Mouse (Mus musculus): ENCODE results near the gene Plppr3. TPM values are rescaled to one million over a fixed set of nuclear protein-coding genes. Genes with fewer than 3 reads are reported as not detected.
A peak's percentile ranks its signal among the peaks of the same experiment; 100 is the strongest.

The Plppr3 gene
- polyA plus RNA-seq, 1 experiment from 2014 or later, result 9.4 TPM

DNA sequence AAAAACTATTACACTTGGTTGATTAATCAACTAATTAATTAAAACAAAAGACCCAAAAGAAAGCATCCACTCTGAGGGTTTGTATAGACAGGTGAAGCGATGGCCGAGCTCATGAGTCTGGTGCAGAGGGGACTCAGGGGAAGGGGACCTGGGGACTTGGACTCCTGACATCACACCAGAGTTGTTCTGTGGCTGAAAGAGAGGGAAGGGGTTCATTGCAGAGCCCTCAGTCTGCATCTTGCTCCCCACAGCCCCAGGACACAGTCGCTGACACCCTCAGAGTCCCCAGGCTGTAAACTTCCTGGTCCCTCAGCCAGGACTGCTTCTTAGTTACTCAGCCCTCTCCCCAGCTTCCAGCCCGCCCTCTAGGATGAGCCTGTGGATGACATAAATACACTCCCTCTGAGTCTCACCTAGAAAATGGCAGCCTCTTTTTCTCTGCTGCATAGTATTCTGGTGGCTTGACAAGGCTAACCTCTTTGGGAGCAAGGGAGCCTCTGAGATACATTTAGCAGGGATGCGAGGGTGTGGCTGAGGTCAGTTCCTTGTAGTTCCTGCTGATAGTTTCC is 43.2 kb upstream of the Plppr3 start:
- Histone ChIP-seq H3K4me3 (ENCODE audit: control insufficient read depth in 1 of 2, insufficient read depth in 1 of 2, low read depth in 1 of 2, low read length in 2 of 2) (peak overlapping the region in 1 of 2 experiments; percentile 77; a peak in 2 of 4 replicates), H3K36me3 (ENCODE audit: control insufficient read depth, insufficient read depth, low read length) (0 out of 2 replicates have a peak, but pooled peaks cover under 1% of the 10 kb centered on the region), H3K9me3 (ENCODE audit: control insufficient read depth, low read length) (no peaks in the 10 kb centered on the region), H3K4me2 (ENCODE audit: low read length) (peak overlapping the region; percentile 87), H3K4me1 (ENCODE audit: control insufficient read depth in 2 of 2, insufficient read depth in 2 of 2, low read length in 2 of 2) (peaks cover 13 to 38% of the 10 kb centered on the region in 2 experiments), H3K9ac (ENCODE audit: low read length) (peak overlapping the region; percentile 98), H3K27me3 (ENCODE audit: control insufficient read depth, insufficient read depth, low read length) (peaks cover 54% of the 10 kb centered on the region), H3K27ac (replicated peaks in 1 of 2; ENCODE audit: control insufficient read depth in 1 of 2, insufficient read depth in 1 of 2, low read depth in 2 of 2, low read length in 2 of 2) (no peak overlapping the region)
- no peak for ATAC-seq (ENCODE audit: insufficient number of reproducible peaks, insufficient read depth, low FRiP score, low read depth)
- WGBS, result 63% methylated on average over 5 of the region's 5 CpGs

DNA sequence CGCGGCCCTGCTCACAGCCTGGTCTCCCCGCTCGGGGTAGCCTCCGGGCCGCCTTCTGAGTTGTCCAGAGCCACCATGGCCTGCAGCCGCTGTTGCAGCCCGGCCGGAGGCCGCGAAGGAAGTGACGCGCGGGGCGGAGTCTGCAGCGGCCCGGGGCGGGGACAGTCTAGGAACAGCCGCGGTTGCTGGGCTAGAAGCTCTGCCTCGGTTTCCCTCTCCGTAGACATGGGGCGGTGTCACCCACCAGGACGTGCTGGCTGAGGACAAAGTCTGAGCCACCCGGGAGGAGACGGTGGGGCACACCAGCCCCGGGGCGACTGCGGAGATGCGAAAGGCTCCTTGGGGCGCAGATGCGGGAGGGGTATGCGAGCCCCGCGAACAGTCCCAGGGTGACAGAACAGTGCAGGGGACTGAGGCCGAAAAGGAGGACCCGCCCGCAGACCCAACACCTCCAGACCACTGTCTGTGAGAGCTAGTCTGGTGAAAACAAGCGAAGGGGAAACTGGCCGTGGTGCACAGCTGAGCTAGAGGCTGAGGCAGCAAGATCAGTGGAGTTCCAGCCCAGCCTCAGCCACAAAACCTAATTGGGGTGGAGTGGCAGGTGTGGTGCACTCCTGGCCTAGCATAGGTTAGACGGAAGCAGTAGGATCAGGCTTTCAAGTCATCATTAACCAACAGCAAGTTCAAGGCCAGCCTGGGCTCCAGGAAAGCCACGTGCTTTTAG is 42.5 kb upstream of the Plppr3 start, which contains the start of gene Kiss1r:
Kiss1r (plus strand) TSS at position 164 of the 724 bp plus-strand sequence.
- Histone ChIP-seq H3K27ac (replicated peaks in 1 of 2; ENCODE audit: control insufficient read depth in 1 of 2, insufficient read depth in 1 of 2, low read depth in 2 of 2, low read length in 2 of 2) (peak within 1 kb of the TSS in 1 of 2 experiments; percentile 69; a peak in 3 of 4 replicates), H3K9me3 (ENCODE audit: control insufficient read depth, low read length) (no peaks in the 10 kb centered on the region), H3K36me3 (ENCODE audit: control insufficient read depth, insufficient read depth, low read length) (peaks cover 6% of the 10 kb centered on the region; the same call in 1 of the 2 replicates), H3K4me3 (ENCODE audit: control insufficient read depth in 1 of 2, insufficient read depth in 1 of 2, low read depth in 1 of 2, low read length in 2 of 2) (peak within 1 kb of the TSS; percentile 58 to 77), H3K27me3 (ENCODE audit: control insufficient read depth, insufficient read depth, low read length) (peaks cover 47% of the 10 kb centered on the region), H3K4me1 (ENCODE audit: control insufficient read depth in 2 of 2, insufficient read depth in 2 of 2, low read length in 2 of 2) (peaks cover 13 to 38% of the 10 kb centered on the region in 2 experiments), H3K9ac (ENCODE audit: low read length) (peak within 1 kb of the TSS; percentile 98), H3K4me2 (ENCODE audit: low read length) (peak within 1 kb of the TSS; percentile 87)
- peak; percentile 71 for ATAC-seq (ENCODE audit: insufficient number of reproducible peaks, insufficient read depth, low FRiP score, low read depth)
- 2% methylated on average over 42 of the region's 42 CpGs for WGBS

DNA sequence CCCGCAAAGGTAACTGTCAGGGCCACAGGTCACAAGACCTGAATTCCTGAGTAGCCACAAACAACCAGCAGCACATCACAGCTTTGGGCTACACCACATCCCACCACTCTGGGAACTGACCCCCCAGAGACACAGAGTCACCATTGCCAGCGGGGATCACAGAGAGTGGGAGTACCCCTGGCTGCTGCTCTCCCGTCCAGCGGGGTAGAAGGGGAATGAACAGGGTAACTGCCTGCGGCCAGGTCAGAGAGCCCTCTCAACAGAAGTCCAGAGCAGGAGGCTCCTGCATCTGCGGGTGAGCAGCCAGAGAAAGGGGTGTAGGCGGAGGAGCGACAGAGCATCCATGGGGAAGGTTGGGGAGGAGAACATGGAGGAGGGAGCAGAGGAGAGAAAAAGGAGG is 41.6 kb upstream of the Plppr3 start:
- Histone ChIP-seq H3K9ac (ENCODE audit: low read length) (peak overlapping the region; percentile 98), H3K4me1 (ENCODE audit: control insufficient read depth in 2 of 2, insufficient read depth in 2 of 2, low read length in 2 of 2) (peaks cover 13 to 33% of the 10 kb centered on the region in 2 experiments), H3K27me3 (ENCODE audit: control insufficient read depth, insufficient read depth, low read length) (peaks cover 38% of the 10 kb centered on the region), H3K4me3 (ENCODE audit: control insufficient read depth in 1 of 2, insufficient read depth in 1 of 2, low read depth in 1 of 2, low read length in 2 of 2) (peak overlapping the region; percentile 58 to 77), H3K36me3 (ENCODE audit: control insufficient read depth, insufficient read depth, low read length) (peaks cover 13% of the 10 kb centered on the region), H3K27ac (replicated peaks in 1 of 2; ENCODE audit: control insufficient read depth in 1 of 2, insufficient read depth in 1 of 2, low read depth in 2 of 2, low read length in 2 of 2) (peak overlapping the region in 1 of 2 experiments; percentile 69; a peak in 1 of 4 replicates), H3K9me3 (ENCODE audit: control insufficient read depth, low read length) (no peaks in the 10 kb centered on the region), H3K4me2 (ENCODE audit: low read length) (peak overlapping the region; percentile 87)
- ATAC-seq (ENCODE audit: insufficient number of reproducible peaks, insufficient read depth, low FRiP score, low read depth), result no peak
- WGBS, result 14% methylated on average over 8 of the region's 8 CpGs

DNA sequence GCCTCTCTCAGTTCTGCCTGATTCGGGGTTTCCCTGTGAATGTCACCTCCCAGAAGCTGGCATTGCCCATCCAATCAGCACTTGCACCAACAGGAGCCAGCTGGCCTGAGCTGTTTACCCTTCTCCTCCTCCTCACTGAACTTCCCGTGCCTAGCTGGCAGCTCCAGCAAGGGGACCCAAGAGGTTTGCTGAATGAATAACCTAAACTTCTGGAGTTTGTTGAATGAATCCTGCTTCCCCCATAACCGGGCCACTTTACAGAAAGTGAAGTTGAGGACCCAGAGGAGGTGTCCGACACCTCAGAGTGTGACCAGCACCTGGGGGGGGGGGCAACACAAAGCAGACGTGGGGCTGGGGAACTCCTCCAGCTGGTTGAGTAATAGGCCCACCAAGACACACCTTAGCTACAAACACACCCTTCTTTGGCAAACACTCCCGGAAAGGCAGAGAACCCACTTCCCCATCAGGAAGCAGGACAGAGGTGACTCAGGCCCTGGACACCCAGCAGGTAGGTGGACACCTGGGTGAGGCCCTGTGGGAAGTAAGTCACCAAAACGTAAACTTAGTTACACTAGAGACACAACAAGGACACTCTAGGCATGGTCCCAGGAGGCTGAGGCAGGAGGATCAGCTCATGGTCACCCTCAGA is 40.6 kb upstream of the Plppr3 start:
- H3K36me3 ChIP-seq (ENCODE audit: control insufficient read depth, insufficient read depth, low read length), result peaks cover 23% of the 10 kb centered on the region
- no peak overlapping the region for H3K4me3 ChIP-seq (ENCODE audit: control insufficient read depth in 1 of 2, insufficient read depth in 1 of 2, low read depth in 1 of 2, low read length in 2 of 2)
- peak overlapping the region; percentile 21; the same call in 1 of the 2 replicates for H3K9ac ChIP-seq (ENCODE audit: low read length)
- peaks cover 28% of the 10 kb centered on the region for H3K27me3 ChIP-seq (ENCODE audit: control insufficient read depth, insufficient read depth, low read length)
- no peak overlapping the region for H3K4me2 ChIP-seq (ENCODE audit: low read length)
- H3K27ac ChIP-seq (replicated peaks in 1 of 2; ENCODE audit: control insufficient read depth in 1 of 2, insufficient read depth in 1 of 2, low read depth in 2 of 2, low read length in 2 of 2), result no peak overlapping the region
- H3K9me3 ChIP-seq (ENCODE audit: control insufficient read depth, low read length), result no peaks in the 10 kb centered on the region
- peaks cover 13 to 26% of the 10 kb centered on the region in 2 experiments for H3K4me1 ChIP-seq (ENCODE audit: control insufficient read depth in 2 of 2, insufficient read depth in 2 of 2, low read length in 2 of 2)
- WGBS, result 74% methylated on average over 7 of the region's 7 CpGs
- ATAC-seq (ENCODE audit: insufficient number of reproducible peaks, insufficient read depth, low FRiP score, low read depth), result no peak

DNA sequence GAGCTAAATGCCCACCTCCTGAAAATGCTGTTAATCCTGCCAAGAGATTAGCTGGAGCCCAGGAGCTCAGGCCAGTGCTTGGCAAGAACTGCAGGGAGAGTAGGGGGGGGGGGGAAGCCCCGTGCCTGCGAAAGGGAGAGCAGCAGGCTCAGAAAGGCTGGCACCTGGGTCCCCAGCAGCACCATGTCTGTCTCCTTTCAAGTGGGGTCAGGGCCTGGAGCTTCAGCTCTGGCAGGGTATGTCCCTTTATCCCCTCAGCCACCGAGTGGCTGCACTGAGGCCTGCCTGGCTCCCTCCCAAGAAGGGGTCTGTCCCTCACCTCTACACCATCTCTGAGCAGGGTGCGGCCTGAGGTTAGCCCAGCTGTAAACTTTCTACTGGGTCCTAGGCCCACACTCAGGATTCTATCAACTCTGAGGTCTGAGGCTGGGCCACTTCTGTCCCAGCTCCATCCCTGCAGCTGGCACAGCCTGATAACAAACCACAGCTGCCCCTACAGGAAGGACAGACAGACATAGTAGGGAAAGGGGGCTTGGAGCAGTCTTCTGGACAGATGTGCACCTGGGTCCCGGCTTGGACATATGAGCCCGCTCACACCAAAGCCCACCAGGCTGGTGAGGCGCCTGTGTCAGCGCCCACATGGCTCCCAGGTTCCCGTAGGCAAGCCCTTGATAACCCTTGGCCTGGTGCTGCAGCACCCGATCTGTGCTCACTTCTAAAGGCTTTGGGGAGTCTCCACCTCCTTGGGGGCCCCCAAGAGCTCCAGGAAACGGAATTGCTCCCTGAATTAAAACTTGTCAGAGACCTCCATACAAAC is 39.9 kb upstream of the Plppr3 start:
- no peak overlapping the region for H3K4me3 ChIP-seq (ENCODE audit: control insufficient read depth in 1 of 2, insufficient read depth in 1 of 2, low read depth in 1 of 2, low read length in 2 of 2)
- peaks cover 21% of the 10 kb centered on the region for H3K27me3 ChIP-seq (ENCODE audit: control insufficient read depth, insufficient read depth, low read length)
- peaks cover 13 to 29% of the 10 kb centered on the region in 2 experiments for H3K4me1 ChIP-seq (ENCODE audit: control insufficient read depth in 2 of 2, insufficient read depth in 2 of 2, low read length in 2 of 2)
- H3K27ac ChIP-seq (replicated peaks in 1 of 2; ENCODE audit: control insufficient read depth in 1 of 2, insufficient read depth in 1 of 2, low read depth in 2 of 2, low read length in 2 of 2), result no peak overlapping the region
- WGBS, result 63% methylated on average over 11 of the region's 11 CpGs
- no peak overlapping the region for H3K4me2 ChIP-seq (ENCODE audit: low read length)
- H3K9ac ChIP-seq (ENCODE audit: low read length), result peak overlapping the region; percentile 21; the same call in 1 of the 2 replicates
- no peaks in the 10 kb centered on the region for H3K9me3 ChIP-seq (ENCODE audit: control insufficient read depth, low read length)
- no peak for ATAC-seq (ENCODE audit: insufficient number of reproducible peaks, insufficient read depth, low FRiP score, low read depth)
- peaks cover 25% of the 10 kb centered on the region for H3K36me3 ChIP-seq (ENCODE audit: control insufficient read depth, insufficient read depth, low read length)

DNA sequence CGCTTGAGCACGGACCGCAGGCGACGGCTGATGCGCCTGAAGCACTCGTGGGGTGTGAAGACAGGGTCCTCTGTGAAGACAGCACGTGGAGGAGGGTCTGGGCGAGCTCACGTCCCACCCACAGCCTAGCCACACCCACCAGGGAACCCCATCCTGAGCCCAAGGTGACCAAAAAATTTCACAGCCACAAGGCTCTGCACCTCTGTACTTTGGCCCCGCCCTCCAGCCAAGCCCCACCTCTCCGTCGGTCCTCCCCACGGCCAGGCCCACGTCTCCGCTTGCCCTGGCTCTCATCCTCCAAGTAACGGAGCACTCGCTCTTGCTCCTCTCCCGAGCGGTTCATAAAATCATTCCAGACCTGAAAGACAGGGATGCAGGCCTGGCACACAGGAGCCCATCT is 38.0 kb upstream of the Plppr3 start:
- Histone ChIP-seq H3K27me3 (ENCODE audit: control insufficient read depth, insufficient read depth, low read length) (peaks cover 2% of the 10 kb centered on the region; the same call in 1 of the 2 replicates), H3K4me1 (ENCODE audit: control insufficient read depth in 2 of 2, insufficient read depth in 2 of 2, low read length in 2 of 2) (peaks cover 9 to 25% of the 10 kb centered on the region in 2 experiments), H3K4me2 (ENCODE audit: low read length) (no peak overlapping the region), H3K27ac (replicated peaks in 1 of 2; ENCODE audit: control insufficient read depth in 1 of 2, insufficient read depth in 1 of 2, low read depth in 2 of 2, low read length in 2 of 2) (no peak overlapping the region), H3K9ac (ENCODE audit: low read length) (no peak overlapping the region), H3K36me3 (ENCODE audit: control insufficient read depth, insufficient read depth, low read length) (peaks cover 26% of the 10 kb centered on the region), H3K4me3 (ENCODE audit: control insufficient read depth in 1 of 2, insufficient read depth in 1 of 2, low read depth in 1 of 2, low read length in 2 of 2) (no peak overlapping the region), H3K9me3 (ENCODE audit: control insufficient read depth, low read length) (no peaks in the 10 kb centered on the region)
- no peak for ATAC-seq (ENCODE audit: insufficient number of reproducible peaks, insufficient read depth, low FRiP score, low read depth)
- 70% methylated on average over 20 of the region's 20 CpGs for WGBS

DNA sequence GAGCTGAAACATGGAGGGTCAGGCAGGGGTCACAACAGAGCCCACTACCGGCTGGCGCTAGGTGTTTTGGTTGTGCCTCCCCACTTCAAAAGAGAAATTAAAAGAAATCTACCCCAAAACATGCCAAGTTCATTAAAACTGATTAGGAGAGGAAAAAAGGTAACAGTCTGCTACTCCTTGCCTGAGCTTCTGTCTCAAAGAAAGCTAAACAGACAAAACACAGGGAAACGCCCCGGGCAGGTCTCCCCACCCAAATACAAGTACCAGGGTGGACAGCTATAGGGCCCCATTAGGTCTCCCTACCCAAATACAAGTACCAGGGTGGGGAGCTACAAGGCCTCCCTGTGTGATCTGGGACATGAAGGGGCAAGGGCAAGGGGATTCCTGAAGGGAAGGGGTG is 36.1 kb upstream of the Plppr3 start, which contains the start of gene Gm26602:
Gm26602 (plus strand) TSS at position 301 of the 400 bp plus-strand sequence.
- Histone ChIP-seq H3K9ac (ENCODE audit: low read length) (no peak within 1 kb of the TSS), H3K4me2 (ENCODE audit: low read length) (no peak within 1 kb of the TSS), H3K36me3 (ENCODE audit: control insufficient read depth, insufficient read depth, low read length) (peaks cover 44% of the 10 kb centered on the region), H3K4me1 (ENCODE audit: control insufficient read depth in 2 of 2, insufficient read depth in 2 of 2, low read length in 2 of 2) (peaks cover 5 to 15% of the 10 kb centered on the region in 2 experiments; a peak in 3 of 4 replicates), H3K27me3 (ENCODE audit: control insufficient read depth, insufficient read depth, low read length) (no peaks in the 10 kb centered on the region), H3K9me3 (ENCODE audit: control insufficient read depth, low read length) (no peaks in the 10 kb centered on the region), H3K4me3 (ENCODE audit: control insufficient read depth in 1 of 2, insufficient read depth in 1 of 2, low read depth in 1 of 2, low read length in 2 of 2) (no peak within 1 kb of the TSS), H3K27ac (replicated peaks in 1 of 2; ENCODE audit: control insufficient read depth in 1 of 2, insufficient read depth in 1 of 2, low read depth in 2 of 2, low read length in 2 of 2) (no peak within 1 kb of the TSS)
- whole genome bisulfite sequencing, result 94% methylated on average over 4 of the region's 4 CpGs
- no peak for ATAC-seq (ENCODE audit: insufficient number of reproducible peaks, insufficient read depth, low FRiP score, low read depth)

Measured in heart, embryonic 14.5 days (tissue).